Mouse (Mus musculus) brain, adult 10 weeks (tissue): ENCODE data around the gene Olfr750. TPM values are rescaled to one million over a fixed set of nuclear protein-coding genes. Genes with fewer than 3 reads are reported as not detected.

ENCODE experiments used
- polyA plus RNA-seq: library from polyadenylated mRNA; stranded (reverse); fragments of 350-450 nt; fragmentation: Illumina TruSeq; extraction: RNeasy Lipid Tissue Mini Kit (QIAGEN cat#74804); gene quantifications from one replicate; pipeline ENCODE4 v1.2.3, GENCODE M21; 2015; ENCODE audit warnings: low read depth, low replicate concordance

Olfr750 gene
- not detected for polyA plus RNA-seq

GRCm38 (mm10) chr14:51074335-51074734 lies at the start of gene Olfr750:
Gene Olfr750, minus strand, starts transcription at chr14:51074435.

DNA sequence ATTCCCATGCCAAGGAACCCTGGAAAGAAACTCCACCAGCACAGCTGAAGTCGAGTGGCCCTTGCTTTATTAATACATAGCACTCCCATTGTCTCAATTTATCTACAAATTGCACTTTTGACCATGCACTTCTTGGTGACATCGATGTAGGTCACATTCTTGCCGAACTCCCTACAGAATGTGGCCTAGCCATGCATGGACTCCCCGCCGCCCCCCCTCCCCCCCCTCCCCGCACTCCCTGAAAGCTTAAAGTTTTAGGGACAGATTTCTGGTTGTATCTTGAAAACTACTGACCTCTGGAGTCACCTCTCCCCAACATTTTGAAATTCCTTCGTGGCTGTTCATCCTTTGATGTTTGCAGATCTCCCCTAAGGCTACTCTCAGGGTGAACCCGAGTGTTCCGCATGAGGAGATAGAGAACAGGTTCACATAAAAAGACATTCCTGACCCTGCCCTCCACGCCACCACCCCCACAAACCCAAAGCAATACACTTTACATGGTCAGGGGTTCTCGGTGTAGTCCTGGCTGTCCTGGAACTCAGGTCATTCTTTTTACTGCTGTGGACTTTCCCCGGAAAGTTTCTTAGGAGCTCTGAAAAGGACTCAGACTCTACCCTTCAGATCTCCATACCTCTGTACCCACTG lies 39.8 kb upstream of the Olfr750 start, which contains the start of gene Eddm3b:
Gene Eddm3b, plus strand, starts transcription at position 511 of the 645 bp plus-strand sequence.

GRCm38 (mm10) chr14:51090921-51091900 lies 17.0 kb upstream of the Olfr750 start, which contains the start of the genes Rnase4 and Ang:
Gene Rnase4, plus strand, starts transcription at chr14:51091077.
Gene Ang, plus strand, starts transcription at chr14:51091150.

GRCm38 (mm10) chr14:51057401-51057831 lies 16.8 kb downstream of the Olfr750 start, which contains the start of gene Rnase12:
Gene Rnase12, minus strand, starts transcription at chr14:51057661.

DNA sequence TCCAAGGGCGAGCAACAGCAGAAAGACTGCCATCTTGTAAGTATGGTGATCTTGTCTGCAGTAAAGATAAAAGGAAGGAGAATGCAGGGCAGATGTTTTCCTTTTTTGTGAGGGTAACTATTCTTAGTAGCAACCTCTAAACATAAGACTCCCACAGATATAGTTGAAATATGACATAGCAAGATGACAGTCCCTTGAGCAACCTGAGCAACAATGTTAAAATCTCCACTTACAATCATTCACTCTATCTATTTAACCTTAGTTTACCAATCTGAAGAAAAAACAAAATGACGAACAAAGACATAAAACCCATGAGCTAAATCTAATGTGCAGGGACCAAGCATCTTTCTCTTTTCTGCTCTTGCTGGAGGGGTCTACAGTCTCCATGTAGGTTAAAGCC lies 24.2 kb downstream of the Olfr750 start, which contains the start of gene Rnase11:
Gene Rnase11, minus strand, starts transcription at position 101 of the 400 bp plus-strand sequence.

GRCm38 (mm10) chr14:51041769-51042168 lies 32.5 kb downstream of the Olfr750 start, which contains the start of gene Rnase9:
Gene Rnase9, minus strand, starts transcription at chr14:51041869.

Other genes starting within 250 kb of the Olfr750 start
- 7.2 TPM for gene Tep1, start 203.9 kb downstream of the Olfr750 start, polyA plus RNA-seq
- 4.0 TPM for gene Klhl33, start 176.9 kb downstream of the Olfr750 start, polyA plus RNA-seq
- gene Osgep, start 149.5 kb downstream of the Olfr750 start, polyA plus RNA-seq = 56.7 TPM
- 67.7 TPM for gene Apex1, start 149.5 kb downstream of the Olfr750 start, polyA plus RNA-seq
- 131 TPM for gene Pip4p1, start 143.6 kb downstream of the Olfr750 start, polyA plus RNA-seq
- gene Pnp, start 143.4 kb downstream of the Olfr750 start, polyA plus RNA-seq = 18.9 TPM
- gene Gm49342, start 129.9 kb downstream of the Olfr750 start, polyA plus RNA-seq = 29.9 TPM
- gene Pnp2, start 118.4 kb downstream of the Olfr750 start, polyA plus RNA-seq = 1.4 TPM
- gene Rnase10, start 66.7 kb downstream of the Olfr750 start, polyA plus RNA-seq = not detected
- gene Rnase9, start 32.6 kb downstream of the Olfr750 start, polyA plus RNA-seq = not detected
- gene Rnase11, start 24.3 kb downstream of the Olfr750 start, polyA plus RNA-seq = not detected
- gene Rnase12, start 16.8 kb downstream of the Olfr750 start, polyA plus RNA-seq = not detected
- 36.0 TPM for gene Rnase4, start 16.6 kb upstream of the Olfr750 start, polyA plus RNA-seq
- 4.3 TPM for gene Ang, start 16.7 kb upstream of the Olfr750 start, polyA plus RNA-seq
- gene Eddm3b, start 40.0 kb upstream of the Olfr750 start, polyA plus RNA-seq = not detected
- 1.1 TPM for gene Rnase6, start 49.5 kb upstream of the Olfr750 start, polyA plus RNA-seq
- not detected for gene Rnase1, start 72.3 kb upstream of the Olfr750 start, polyA plus RNA-seq
- not detected for gene Rnase2b, start 87.8 kb upstream of the Olfr750 start, polyA plus RNA-seq
- not detected for gene Ang2, start 124.7 kb upstream of the Olfr750 start, polyA plus RNA-seq
- gene Ear14, start 129.0 kb upstream of the Olfr750 start, polyA plus RNA-seq = not detected
- not detected for gene Rnase2a, start 181.7 kb upstream of the Olfr750 start, polyA plus RNA-seq